Comparison of ENCODE assay signal across 17 mouse cellular contexts in the genomic region with DNA sequence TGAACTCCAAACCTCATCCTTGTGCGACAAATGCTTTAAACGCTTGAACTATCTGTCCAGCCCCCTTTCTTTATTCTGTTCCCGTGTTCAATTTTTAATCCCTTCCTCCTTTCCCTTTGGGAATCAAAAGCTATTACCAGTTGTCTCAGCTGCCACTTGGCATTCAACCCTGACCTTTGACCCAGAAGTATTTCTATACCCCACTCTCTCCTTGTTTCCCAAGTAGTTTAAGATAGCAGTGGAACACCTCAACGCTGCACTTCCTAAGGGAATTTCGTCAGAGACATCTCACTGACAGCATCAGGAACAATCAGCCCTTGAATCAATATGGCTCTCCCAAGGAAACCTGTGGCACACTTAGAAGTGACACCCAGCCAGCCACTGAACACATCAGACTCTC.
DNase-seq lines count a peak whose midpoint lies in the region; ATAC-seq lines count a peak whose summit lies in the region.
"Had no signal": no experiment of that assay in that cellular context is flagged by ENCODE, and none has a peak within 500 bp of the region (broad histone marks: within the 10 kb centered on the region; RNA-seq: fewer than 3 reads in every experiment).

No protein-coding gene starts in this region.

- no peak overlapping the region for H3K9ac ChIP-seq in hindbrain, embryonic 11.5 days (ENCODE audit: low read depth, low read length)
- H3K9ac ChIP-seq in hindbrain, embryonic 14.5 days = no peak overlapping the region
- no peak overlapping the region for H3K9ac ChIP-seq in midbrain, embryonic 12.5 days (replicated peaks)
- no peak overlapping the region for H3K9ac ChIP-seq in midbrain, embryonic 15.5 days
- H3K9ac ChIP-seq: embryonic facial prominence, embryonic 12.5 days; forebrain, embryonic 15.5 days; heart, embryonic 15.5 days had no signal

- H3K4me1 ChIP-seq in hindbrain, embryonic 11.5 days (replicated peaks; ENCODE audit: control insufficient read depth, insufficient read depth, low read length) = no peaks in the 10 kb centered on the region
- 0 out of 2 replicates have a peak, but pooled peaks cover 4% of the 10 kb centered on the region for H3K4me1 ChIP-seq in hindbrain, embryonic 14.5 days (replicated peaks; ENCODE audit: control insufficient read depth, insufficient read depth, low read length)
- no peaks in the 10 kb centered on the region; the same call in 1 of the 2 replicates for H3K4me1 ChIP-seq in midbrain, embryonic 12.5 days
- H3K4me1 ChIP-seq in midbrain, embryonic 15.5 days = no peaks in the 10 kb centered on the region
- H3K4me1 ChIP-seq: embryonic facial prominence, embryonic 12.5 days had no signal

- no peak overlapping the region for H3K4me3 ChIP-seq in hindbrain, embryonic 11.5 days (ENCODE audit: low read depth, low read length)
- no peak overlapping the region for H3K4me3 ChIP-seq in hindbrain, embryonic 14.5 days (replicated peaks; ENCODE audit: low read length)
- H3K4me3 ChIP-seq in midbrain, embryonic 12.5 days = no peak overlapping the region
- no peak overlapping the region for H3K4me3 ChIP-seq in midbrain, embryonic 15.5 days
- H3K4me3 ChIP-seq: embryonic facial prominence, embryonic 12.5 days; forebrain, embryonic 15.5 days; heart, adult 2 months; heart, embryonic 15.5 days had no signal

- ATAC-seq in hindbrain, embryonic 11.5 days (ENCODE audit: low FRiP score) = 0 out of 2 replicates have a peak, but pooled peaks have one; percentile 53
- ATAC-seq in hindbrain, embryonic 14.5 days (ENCODE audit: low FRiP score) = no peak
- ATAC-seq in midbrain, embryonic 12.5 days (ENCODE audit: low FRiP score, low read depth) = peak; percentile 47; the same call in 1 of the 2 replicates
- ATAC-seq in midbrain, embryonic 15.5 days (replicated peaks) = no peak
- no peak for ATAC-seq in activated CD4-positive, CD25-positive, alpha-beta regulatory T cell, adult 4 months

- no peaks in the 10 kb centered on the region for H3K36me3 ChIP-seq in hindbrain, embryonic 11.5 days (ENCODE audit: control insufficient read depth, insufficient read depth, low read length)
- no peaks in the 10 kb centered on the region for H3K36me3 ChIP-seq in hindbrain, embryonic 14.5 days (replicated peaks; ENCODE audit: control insufficient read depth, insufficient read depth)
- no peaks in the 10 kb centered on the region for H3K36me3 ChIP-seq in midbrain, embryonic 12.5 days
- no peaks in the 10 kb centered on the region for H3K36me3 ChIP-seq in midbrain, embryonic 15.5 days (replicated peaks)
- H3K36me3 ChIP-seq: embryonic facial prominence, embryonic 12.5 days; forebrain, embryonic 15.5 days; heart, embryonic 15.5 days had no signal

- H3K4me2 ChIP-seq in hindbrain, embryonic 11.5 days (replicated peaks; ENCODE audit: low read depth, low read length) = no peak overlapping the region
- H3K4me2 ChIP-seq in hindbrain, embryonic 14.5 days (replicated peaks) = no peak overlapping the region
- H3K4me2 ChIP-seq in midbrain, embryonic 12.5 days (replicated peaks) = no peak overlapping the region
- no peak overlapping the region for H3K4me2 ChIP-seq in midbrain, embryonic 15.5 days
- H3K4me2 ChIP-seq: embryonic facial prominence, embryonic 12.5 days; forebrain, embryonic 15.5 days; heart, embryonic 11.5 days; heart, embryonic 15.5 days had no signal

- WGBS in hindbrain, embryonic 11.5 days = 42% methylated on average over 5 of the region's 5 CpGs
- 33% methylated on average over 5 of the region's 5 CpGs for WGBS in hindbrain, embryonic 14.5 days
- WGBS in midbrain, embryonic 12.5 days = 34% methylated on average over 5 of the region's 5 CpGs
- WGBS in midbrain, embryonic 15.5 days = 33% methylated on average over 5 of the region's 5 CpGs

- no peaks in the 10 kb centered on the region for H3K9me3 ChIP-seq in hindbrain, embryonic 11.5 days (ENCODE audit: control insufficient read depth, low read length)
- no peaks in the 10 kb centered on the region for H3K9me3 ChIP-seq in hindbrain, embryonic 14.5 days (ENCODE audit: control insufficient read depth, low read length)
- no peaks in the 10 kb centered on the region for H3K9me3 ChIP-seq in midbrain, embryonic 12.5 days
- H3K9me3 ChIP-seq in midbrain, embryonic 15.5 days = no peaks in the 10 kb centered on the region
- H3K9me3 ChIP-seq: embryonic facial prominence, embryonic 12.5 days; forebrain, embryonic 15.5 days; heart, embryonic 15.5 days had no signal

- no peaks in the 10 kb centered on the region for H3K27me3 ChIP-seq in hindbrain, embryonic 11.5 days (ENCODE audit: control insufficient read depth, insufficient read depth, low read length)
- H3K27me3 ChIP-seq in hindbrain, embryonic 14.5 days (ENCODE audit: control insufficient read depth, insufficient read depth, low read length) = no peaks in the 10 kb centered on the region
- peaks cover 34% of the 10 kb centered on the region for H3K27me3 ChIP-seq in midbrain, embryonic 12.5 days
- H3K27me3 ChIP-seq in midbrain, embryonic 15.5 days (replicated peaks) = no peaks in the 10 kb centered on the region; the same call in 1 of the 2 replicates
- H3K27me3 ChIP-seq: embryonic facial prominence, embryonic 12.5 days; forebrain, embryonic 15.5 days; heart, embryonic 15.5 days had no signal

- DNase-seq in embryo, embryonic 10.5 days (ENCODE audit: low spot score) = peak; percentile 38
- no peak for DNase-seq in embryo, embryonic 9.5 days (ENCODE audit: extremely low spot score)
- no peak for DNase-seq in hindbrain, embryonic 11.5 days (ENCODE audit: low spot score)
- DNase-seq in hindbrain, embryonic 14.5 days (ENCODE audit: low spot score) = no peak
- DNase-seq: adrenal gland, postnatal 14 days; cerebellum, adult 11-12 months; cerebellum, adult 9-10 months; gastrocnemius, postnatal 36 days; heart, adult 2 months; heart, postnatal 14 days had no signal

- no peak overlapping the region for H3K27ac ChIP-seq in hindbrain, embryonic 11.5 days (ENCODE audit: low read depth, low read length)
- H3K27ac ChIP-seq in hindbrain, embryonic 14.5 days = no peak overlapping the region
- no peak overlapping the region for H3K27ac ChIP-seq in midbrain, embryonic 12.5 days (replicated peaks)
- no peak overlapping the region for H3K27ac ChIP-seq in midbrain, embryonic 15.5 days
- H3K27ac ChIP-seq: embryonic facial prominence, embryonic 12.5 days; forebrain, embryonic 15.5 days; heart, adult 2 months; heart, embryonic 15.5 days had no signal

Comparison
In these comparisons a context has a peak if more than half of its experiments do, and no peak if none do; other contexts are left out.
1. ATAC-seq: peak in hindbrain, embryonic 11.5 days (single experiment) and midbrain, embryonic 12.5 days (single experiment); none in hindbrain, embryonic 14.5 days (single experiment), midbrain, embryonic 15.5 days (single experiment) and activated CD4-positive, CD25-positive, alpha-beta regulatory T cell, adult 4 months (single experiment).